Mouse (Mus musculus): ENCODE measurements around the gene Vmn1r15.

Vmn1r15 gene

GRCm38 (mm10) chr6:57257652-57258051, at the start of gene Vmn1r15:
TSS of gene Vmn1r15 (plus strand) at chr6:57257952.
- DNase-seq (ENCODE audit: low read depth, low spot score), result no peak

DNA sequence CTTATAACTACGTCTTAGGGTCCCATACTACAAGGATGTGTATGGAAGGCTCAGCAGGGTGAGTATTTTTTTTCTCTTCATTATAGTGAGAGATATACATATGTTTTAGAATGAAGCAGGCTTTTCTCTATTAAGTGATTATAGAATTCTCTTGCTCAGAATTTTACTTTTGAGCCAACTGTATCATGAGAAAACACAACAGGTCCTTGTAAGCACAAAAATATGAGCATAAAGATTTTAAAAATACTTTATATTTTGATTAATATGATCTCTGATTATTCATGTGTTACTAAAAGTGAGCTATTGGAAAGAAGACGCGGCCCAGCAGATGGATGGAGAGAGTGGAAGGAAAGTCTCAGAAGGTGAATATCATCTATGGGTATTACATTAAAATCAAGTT, 26.4 kb upstream of the Vmn1r15 start, which contains the start of gene Vmn1r14:
Gene Vmn1r14, plus strand, starts transcription at position 301 of the 400 bp plus-strand sequence.
- no peak for DNase-seq (ENCODE audit: low read depth, low spot score)

DNA sequence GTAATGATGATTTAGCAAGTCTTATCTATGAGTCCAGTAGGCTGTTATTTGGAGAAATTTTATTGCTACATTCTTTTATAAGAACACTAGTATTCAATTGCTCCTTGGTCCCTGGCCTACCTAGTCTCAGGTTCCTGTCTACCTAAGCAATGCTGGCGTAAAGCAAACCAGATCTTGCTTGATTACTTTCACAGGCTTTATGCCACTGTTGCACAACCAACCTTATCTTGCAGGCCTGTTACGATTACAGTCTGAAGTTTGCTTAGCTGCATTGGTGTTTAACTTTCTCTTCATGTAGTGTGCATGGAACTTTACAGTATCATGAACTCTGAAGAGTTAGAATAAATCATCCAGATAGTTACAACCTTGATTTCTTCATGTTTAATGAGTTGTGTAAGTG, 3.2 kb downstream of the Vmn1r15 start:
- no peak for DNase-seq (ENCODE audit: low read depth, low spot score)

- no peak for DNase-seq (ENCODE audit: low read depth, low spot score)
Observed at GRCm38 (mm10) chr6:57271881-57272280, 14.1 kb downstream of the Vmn1r15 start.

GRCm38 (mm10) chr6:57272517-57272916, 14.8 kb downstream of the Vmn1r15 start:
- DNase-seq (ENCODE audit: low read depth, low spot score), result no peak

DNA sequence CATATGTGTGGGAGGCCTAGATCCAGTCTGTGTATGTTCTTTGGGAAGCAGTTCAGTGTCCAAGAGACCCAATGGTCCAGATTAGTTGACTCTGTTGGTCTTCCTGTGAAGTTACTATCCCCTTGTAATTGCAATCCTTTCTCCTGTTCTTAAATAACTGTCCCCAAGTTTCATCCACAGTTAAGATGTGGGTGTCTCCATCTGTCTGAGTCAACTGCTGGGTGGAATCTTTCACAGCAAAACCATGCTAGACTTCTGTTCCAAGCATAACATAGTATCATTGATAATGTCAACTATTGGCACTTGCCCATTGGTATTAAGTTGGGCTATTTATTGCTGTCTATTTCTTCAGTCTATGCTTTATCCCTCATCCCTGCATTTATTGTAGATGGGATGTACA, 21.2 kb downstream of the Vmn1r15 start:
- DNase-seq (ENCODE audit: low read depth, low spot score), result no peak
